Comparison of ENCODE assay signal across 1 mouse cellular context in genomic region chr12:111966683-111967173, GRCm38 (mm10).
TF ChIP-seq lines count a peak whose summit lies in the region.

TSS of gene Atp5mpl (minus strand) at chr12:111966977.

TF ChIP-seq in MEL, 35 proteins besides CTCF, POLR2A, EP300 and RAD21 (continued from another document):
- TF ChIP-seq E2F4 (IDR thresholded peaks at IDR 0.05; ENCODE audit: borderline replicate concordance, low read depth, low read length) (no peak), HCFC1 (IDR thresholded peaks at IDR 0.05; ENCODE audit: low read depth, low read length) (peak; percentile 92), ELF1 (IDR thresholded peaks at IDR 0.05; ENCODE audit: low read depth, low read length) (peak; percentile 94), USF2 (IDR thresholded peaks at IDR 0.05; ENCODE audit: borderline replicate concordance in 1 of 2, insufficient read depth in 1 of 2, low read depth in 1 of 2, low read length in 2 of 2) (no peak), SIN3A (IDR thresholded peaks at IDR 0.05; ENCODE audit: low read length) (peak; percentile 87)
